Mouse (Mus musculus) cortical plate, adult 2 months (tissue): ENCODE results near the gene Uhrf1.

Source experiments
- CTCF ChIP-seq: fragments of 200-500 bp; IDR thresholded peaks from 2 replicates; pipeline ENCODE4 v1.5.1; 2011; ENCODE audit warnings: mild to moderate bottlenecking, control low read depth, low read length; ENCODE audit not compliant: insufficient read depth; ENCODE audit errors: extremely low read depth
- POLR2A ChIP-seq: fragments of 200-500 bp; IDR thresholded peaks from 2 replicates; pipeline ENCODE4 v1.6.1; 2011; ENCODE audit warnings: mild to moderate bottlenecking, low read length, control low read depth; ENCODE audit not compliant: insufficient read depth; ENCODE audit errors: extremely low read depth

- no peak for TF ChIP-seq POLR2A
- peak; percentile 28; the same call in 1 of the 2 replicates for TF ChIP-seq CTCF
Observed at GRCm38 (mm10) chr17:56332987-56333386, 29.9 kb downstream of the Uhrf1 start.
